Mouse (Mus musculus) lung, postnatal 36 days (tissue): ENCODE measurements at regions not wholly inside any gene's neighbourhood (a gene's known extent, or its start where the extent isn't known, plus 50 kb on each side); places are given as distances from the start of the nearest gene placed in this dataset.

Experiments used
- DNase-seq: peaks from one replicate; pipeline ENCODE4 v3.0.0; 2022; ENCODE audit warnings: mixed read lengths

DNA sequence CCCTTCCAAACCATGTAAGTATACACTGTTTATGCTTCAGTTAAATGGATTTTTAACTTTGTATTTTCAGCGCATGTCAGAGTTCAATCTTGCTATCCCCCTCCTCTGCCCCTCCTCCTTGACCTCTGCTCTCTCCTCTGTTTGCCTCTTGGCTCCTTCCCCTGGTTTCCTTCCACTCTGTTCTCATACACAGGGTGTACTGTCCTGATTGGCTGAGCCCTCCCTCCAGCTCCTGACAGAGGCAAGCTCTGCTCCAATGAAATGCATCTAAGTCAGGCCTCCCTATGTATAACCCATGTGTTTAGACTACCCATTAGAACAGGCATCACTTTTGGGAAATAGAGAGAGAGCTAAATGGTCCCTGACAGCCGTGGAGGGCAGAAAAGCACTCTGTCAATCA lies 133.5 kb upstream of the Tut7 start:
- DNase-seq: no peak

DNA sequence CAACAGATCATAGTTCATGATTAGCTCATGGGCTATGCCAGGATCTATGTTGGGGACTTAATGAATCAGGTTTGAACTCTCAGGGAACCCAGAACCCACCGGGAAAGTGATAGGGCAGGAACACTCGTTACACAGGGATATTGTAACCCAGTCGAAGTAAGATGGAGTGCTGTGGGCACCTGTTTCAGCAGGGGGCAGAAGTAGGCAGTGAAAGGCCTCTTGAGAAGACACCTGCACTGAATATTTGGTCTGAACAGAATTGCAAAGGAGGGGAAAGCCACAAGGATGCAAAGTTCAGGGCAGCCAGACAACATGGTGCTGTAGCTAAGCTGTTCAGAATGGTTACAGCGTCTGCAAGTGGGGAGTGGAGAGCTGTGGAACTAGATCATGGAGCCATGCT lies 129.9 kb upstream of the Tut7 start:
- DNase-seq: no peak

DNA sequence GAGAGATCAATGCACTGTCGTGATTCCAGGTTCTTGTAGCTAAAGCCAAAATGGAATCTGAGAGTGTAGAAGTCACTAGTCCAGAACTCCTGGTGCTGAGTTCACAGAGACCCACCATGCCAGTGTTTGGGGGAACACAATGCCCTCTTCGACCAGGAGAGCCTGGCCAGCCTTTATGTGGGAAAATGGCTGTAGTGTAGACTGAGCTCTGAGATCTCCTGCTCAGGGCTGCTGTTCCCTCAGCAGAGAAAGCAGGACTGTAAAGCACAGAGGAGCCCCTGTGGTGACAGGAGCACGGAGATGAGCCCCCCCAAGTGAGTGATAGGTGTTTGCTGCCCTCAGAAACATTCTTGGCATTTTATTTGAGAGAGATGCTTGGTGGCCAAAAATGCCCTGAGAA lies 129.2 kb upstream of the Tut7 start:
- no peak for DNase-seq

DNA sequence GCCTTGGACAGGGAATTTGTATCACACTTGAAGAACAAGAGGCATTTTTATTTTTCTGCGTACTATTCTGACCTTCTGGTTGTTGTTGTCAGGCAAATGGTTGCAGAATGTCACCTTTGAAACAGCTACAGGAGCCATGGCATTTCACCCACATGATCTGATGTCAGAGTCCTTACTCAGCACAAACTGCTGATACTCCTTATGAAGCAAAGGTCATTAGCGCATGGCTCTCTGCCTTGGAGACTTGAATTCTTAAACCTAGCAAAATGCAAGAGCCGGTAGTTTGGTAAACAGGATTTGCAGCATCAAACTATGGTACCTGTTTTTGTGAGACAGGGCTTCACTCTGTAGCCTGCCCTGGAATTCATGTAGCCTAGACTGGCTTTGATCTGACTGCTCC lies 127.3 kb upstream of the Tut7 start:
- no peak for DNase-seq

DNA sequence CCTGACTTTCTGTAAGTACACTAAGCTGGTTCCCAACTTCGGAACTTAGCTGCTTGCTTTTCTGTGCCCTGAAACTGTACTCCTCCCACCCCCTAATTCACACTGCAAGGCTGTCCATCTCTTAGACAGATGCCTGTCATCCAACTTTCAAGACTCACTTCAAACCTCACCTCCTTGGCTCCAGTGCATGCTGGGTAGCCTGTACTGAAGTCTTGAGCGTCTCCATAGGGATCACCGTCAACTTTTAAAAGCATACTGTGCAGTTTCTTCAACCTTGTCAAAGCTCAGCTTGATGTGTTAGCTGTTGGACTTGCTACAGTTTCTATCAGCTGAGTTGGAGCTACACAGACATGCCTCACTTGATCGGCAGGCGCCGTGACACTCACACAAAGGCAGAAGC lies 126.5 kb upstream of the Tut7 start:
- no peak for DNase-seq

DNA sequence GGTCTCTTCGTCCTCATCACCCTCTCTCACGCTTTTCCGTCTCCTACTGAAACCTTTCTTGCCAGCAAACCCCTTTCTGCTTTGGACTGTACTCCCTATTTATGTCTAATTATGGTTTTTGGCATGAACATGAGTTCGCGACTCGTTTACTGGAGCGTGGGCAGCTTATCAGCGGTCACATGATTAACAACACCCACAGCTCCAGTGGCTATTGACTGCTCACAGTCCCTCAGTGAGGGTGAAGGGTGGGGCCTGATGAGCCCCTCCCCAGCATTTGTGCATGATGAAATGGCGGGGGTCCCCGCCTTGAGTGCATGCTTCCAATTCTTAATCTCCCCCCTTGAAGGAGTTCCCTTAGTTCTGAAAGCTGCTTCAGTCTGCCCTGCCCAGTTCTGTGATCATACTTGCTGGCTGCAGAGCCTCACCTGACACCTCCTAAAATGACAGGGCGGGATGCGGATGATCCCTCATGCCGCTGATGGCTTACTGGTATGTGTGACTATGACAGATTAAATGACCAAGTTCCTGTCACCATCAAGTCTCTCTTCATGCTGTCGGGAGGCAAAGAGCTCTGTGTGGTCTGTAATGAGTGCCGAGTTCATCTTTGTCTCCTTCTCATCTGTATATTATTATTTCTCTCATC lies 125.7 kb upstream of the Tut7 start:
- peak; percentile 18 for DNase-seq

DNA sequence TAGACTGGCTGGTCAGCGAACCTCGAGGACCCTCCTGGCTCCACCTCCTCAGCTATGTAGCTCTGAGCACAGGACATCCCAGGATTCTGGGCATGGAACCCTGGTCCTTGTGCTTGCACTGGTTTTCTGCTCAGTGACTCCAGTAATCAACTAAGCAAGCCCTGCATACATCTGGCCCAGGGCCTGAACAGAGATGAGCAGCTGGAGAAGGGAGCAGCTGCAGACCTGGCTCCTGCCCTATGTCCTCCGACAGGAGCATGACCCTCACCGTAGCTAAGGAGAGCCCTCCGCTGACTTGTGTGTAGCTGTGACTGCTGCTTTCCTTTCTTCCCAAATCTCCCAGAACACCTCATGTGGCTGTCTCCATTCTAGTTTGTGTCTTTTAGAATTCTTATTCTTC lies 124.5 kb upstream of the Tut7 start:
- no peak for DNase-seq

DNA sequence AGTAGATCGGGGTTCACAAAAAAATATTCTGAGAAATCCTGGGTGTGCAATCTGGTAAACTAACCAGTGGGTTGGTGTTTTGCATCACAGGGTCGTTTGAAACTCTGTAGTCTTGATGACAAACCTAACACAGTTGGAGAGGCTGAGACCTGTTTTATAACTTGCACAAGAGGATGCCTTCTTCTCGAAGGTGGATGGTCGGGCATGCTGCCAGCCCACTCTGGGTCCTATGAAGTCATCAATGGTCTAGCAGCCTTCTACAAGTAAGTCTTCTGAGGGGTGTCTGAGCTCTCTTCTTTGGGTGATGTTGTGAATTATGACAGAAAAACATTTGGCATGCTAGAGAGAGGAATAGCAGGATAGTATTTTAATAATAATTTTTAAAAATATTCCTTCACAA lies 123.6 kb upstream of the Tut7 start:
- no peak for DNase-seq

DNA sequence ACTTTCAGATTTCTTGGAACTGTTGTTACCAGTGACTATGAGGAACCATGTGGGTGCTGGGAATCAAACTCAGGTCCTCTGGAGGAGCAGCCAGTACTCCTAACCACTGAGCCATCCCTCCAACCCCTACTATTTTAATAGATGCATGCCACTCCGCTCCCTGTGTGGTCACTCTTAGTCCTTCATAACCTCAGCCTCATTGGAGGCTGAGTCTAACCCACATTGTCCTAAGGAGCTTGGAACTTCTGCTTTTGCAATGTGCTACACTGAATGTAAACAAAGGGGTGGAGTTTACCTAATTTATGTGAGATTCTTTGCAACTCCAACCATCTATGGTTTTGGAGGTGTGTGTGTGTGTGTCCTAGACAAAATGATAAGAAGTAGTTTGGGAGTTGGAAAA lies 122.7 kb upstream of the Tut7 start:
- DNase-seq: no peak

DNA sequence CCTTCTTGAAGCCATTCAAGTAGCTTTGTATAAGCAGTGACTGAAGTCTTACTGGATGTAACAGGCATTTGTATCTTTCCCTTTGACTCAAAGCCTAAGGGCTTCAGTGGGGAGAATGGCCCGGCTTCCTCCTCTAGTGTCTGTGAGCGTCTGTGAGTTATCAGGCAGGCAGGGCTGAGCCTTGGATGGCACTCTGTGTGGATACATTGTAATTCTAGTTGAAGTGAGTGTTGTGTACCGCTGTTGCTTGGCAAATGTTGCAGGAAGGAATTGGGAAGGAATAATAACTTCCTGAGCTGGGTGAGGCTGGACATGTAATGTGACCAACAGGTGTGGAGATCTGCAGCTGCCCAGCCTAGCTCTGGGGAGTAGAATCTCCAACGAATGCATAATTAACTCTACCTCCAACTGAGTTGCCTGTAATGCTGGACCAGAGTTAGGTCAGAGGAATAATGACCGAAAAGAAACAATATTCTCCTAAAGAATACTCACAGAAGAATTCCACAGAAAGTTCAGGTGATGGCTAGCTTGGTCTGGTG lies 120.7 kb upstream of the Tut7 start:
- DNase-seq: no peak

DNA sequence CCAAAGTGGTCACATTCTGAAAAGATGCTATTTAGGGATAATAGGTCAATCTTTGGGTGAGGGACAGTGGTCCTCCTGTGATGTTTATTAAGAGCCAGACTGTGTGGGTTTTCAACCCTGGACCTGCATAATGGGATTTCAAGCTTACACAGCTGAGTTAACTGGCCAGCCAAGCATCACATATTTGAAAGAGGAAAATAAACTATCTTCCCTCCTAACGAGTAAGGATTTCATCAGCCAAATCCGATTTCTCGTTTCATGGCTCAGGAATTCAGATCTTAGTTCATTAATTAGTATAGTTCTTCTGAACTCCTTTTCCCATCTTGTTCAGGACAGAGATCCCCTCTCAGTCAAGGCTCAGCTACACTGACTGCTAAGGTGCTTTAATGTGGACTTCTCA lies 120.1 kb upstream of the Tut7 start:
- no peak for DNase-seq

DNA sequence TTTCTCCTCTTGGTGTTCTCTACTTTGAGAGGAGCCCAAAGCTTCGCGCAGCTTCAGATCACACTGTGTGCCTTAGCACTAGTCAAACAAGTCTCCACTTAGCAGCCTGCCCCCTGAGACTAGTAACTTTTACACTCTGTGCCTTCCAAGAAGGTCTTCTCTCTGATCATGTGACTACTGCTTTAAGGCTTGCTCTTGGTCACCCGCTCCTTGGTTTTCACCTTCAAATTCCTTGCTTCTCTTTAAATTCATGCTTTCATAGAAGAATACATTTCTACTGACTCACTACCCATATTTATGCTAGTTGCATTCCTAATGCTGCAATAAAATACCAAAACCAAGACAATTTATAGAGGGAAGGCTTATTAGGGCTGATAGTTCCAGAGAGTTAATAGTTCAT lies 118.6 kb upstream of the Tut7 start:
- DNase-seq: no peak

DNA sequence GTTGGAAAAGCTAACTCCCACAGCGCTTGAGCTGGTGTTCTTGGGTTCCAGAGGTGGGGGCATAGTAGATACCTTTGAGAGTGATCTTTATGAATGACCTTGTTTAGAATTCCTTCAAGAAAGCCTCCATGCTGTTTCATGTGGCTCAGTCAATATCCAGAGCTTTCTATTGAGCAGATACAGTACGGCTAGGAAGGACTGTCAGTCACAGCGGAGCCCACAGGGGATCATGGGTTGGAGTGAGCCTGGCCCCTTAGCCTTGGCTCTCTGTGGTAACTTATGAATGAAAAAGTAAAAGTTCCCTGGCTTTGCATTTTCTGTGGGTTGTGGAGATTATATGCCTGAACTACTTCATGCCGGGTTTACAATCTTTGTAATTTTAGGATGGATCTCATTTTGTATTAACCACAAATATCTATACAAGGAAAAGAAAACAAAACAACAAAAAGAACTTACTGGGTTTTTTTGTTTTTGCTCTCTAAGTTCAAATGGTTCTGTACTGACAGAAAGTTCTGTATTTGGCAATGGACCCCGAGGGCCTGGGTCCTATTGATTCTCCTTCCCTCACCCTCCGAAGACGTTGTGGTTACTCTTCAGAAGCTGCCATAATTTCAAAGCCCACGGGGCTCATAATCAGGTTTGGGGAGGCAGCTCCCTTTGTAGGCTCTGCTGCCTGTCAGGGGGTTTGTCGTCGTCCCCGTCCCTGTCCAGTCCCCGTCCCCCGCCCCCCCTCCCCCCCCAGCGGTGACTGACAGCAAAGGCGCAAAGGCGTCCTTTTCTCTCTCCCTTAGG lies 117.7 kb upstream of the Tut7 start:
- DNase-seq: no peak

DNA sequence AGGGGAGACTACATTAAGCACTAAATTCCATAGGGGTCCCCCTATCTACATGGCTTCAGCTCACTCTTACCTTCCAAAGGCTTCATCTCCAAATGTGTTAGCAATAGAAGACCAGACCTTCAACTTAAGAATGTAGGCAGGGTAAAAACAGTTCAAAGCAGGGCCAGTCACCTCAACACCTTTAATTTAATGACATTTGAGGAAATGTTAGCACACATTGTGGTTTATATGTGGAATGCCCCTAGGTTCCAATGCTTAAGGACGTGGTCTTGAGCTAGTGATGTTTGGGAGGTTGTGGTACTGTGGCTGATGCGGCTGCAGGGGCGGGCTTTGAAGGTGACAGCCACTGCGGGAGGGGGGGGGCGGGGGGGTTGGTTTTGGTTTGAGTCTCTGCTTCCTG lies 116.9 kb upstream of the Tut7 start:
- no peak for DNase-seq

DNA sequence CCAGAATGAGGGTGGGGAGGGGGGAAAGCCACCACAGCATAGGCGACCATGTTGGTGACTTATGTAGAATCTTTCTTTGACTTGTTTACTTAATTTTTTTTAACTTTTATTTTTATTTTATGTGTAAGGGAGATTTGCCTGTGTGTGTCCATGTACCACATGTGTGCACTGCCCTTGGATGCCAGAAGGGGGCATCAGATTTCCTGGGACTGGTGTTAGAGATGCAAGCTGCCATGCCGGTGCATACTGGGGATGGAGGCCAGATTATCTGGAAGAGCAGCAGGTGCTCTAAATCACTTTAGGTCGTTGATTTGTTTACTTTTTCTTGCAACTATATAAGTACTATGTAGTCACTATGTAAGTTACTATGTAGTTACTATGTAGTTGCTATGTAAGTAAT lies 114.2 kb upstream of the Tut7 start:
- DNase-seq: no peak

DNA sequence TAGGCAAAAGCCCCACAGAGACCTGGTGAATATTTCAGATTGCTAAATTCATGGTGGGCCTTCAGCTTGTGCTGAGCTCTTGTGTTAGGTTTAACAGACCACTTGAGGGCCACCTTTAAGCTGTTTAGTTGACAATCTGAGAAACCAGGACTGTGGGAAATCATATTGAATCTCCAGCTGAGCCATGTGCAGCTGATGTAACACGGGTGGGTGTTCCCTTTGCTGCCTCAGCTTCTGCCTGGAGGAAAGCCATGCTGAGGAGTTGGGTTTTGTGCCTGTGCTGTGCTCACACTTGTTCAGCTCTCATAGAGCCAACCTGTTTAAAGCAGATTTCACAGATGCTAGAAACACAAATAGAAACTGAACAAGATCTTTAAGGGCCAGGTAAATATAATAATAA lies 111.6 kb upstream of the Tut7 start:
- no peak for DNase-seq

DNA sequence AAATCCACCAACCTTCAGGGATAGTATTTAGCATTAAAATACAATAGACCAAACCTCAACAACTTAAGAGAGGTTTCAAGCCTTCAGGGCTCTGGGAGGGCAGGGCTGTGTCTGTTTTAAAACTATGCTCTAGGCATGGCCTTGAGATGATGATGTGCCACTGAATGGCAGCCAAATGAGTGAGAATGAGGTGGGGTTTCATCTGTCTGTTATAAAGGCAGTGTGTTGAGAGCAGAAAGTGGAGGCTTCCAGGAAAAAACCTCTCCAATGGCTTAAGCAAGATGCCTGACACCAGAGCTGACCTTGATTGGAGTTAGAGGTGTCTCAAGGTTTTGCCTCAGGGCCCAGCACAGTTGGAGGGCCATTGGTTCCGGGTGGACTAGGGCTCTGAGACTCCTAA lies 111.1 kb upstream of the Tut7 start:
- DNase-seq: no peak

DNA sequence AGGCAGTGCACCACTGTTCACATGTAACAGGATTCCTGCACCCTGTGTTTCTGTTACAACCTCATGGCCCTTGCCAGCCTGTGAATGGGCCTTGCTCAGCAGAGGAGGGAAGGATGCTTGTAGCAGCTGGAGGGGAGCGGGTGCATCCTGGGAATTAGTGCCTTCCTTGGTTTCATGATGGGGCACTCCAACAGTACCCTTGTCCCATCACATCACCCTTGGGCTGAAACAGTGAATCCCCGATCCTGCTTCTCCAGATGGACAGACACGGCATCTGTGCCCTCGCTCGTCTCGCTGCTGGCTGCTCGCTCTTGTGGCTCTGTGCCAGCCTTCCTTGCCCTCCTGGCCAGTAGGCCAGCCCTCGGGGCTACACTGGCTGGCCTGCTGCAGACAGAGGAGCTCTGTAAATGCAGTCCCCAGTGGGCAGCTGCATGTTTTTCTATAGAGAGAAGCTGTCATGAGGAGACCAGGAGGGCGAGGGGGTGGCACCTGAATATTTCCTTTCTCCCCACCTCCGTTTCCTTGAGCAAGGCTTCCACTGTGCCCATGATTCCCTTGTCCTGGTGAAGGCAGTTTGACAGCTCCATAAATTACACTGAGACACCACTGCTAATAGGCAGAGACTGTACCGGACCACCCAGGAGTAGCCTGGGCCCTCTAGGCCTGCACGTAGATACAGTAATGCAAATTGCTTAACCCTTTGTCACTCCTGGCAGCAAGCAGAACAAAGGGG lies 104.6 kb upstream of the Tut7 start:
- DNase-seq: no peak

DNA sequence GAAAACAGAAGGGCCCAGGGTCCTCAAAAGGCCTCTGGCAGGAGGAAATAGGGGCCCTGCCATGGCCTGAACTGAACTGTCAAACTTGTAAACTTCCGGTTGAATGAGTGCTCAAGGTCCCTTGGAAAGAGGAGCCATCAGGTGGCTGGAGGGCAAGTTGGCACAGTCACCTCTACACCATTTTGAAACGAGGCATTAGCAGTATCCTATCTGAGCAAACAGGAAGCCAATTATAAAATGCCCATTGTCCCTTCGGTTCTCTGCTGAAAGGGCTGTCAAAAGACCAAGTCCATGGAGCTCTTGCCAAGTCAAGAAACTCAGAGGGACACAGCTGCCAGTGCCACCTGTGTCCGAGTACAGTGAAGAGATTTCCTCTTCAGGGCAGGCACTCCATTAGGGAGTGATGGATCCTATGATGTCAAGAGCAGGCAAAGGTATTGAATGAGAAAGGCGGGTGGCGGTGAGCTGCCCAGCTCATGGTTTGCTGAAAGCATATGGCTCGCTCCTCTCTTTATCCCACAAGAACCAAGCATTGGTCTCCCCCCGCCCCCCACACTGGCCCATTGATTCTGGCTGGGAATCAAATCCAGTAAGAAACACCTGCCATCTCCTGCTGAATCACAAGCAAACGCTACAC lies 103.0 kb upstream of the Tut7 start:
- DNase-seq: no peak

DNA sequence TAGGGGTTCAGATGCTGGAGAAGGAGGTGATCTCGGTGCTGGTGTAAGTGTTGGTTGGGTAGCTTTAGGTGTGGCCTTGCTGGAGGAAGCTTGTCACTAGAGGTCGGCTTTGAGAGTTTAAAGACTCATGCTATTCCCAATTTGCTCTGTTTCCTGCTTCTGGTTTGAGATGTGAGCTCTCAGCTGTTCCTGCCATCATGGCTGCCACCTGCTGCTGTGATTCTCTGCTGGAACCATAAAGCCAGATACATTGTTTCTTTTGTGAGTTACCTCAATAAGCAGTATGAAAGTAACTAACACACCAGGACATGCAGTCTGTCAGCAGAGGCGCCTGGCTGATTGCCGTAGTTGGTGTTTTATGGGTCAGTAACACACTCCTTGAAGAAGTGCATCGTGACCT lies 94.2 kb upstream of the Tut7 start:
- no peak for DNase-seq

DNA sequence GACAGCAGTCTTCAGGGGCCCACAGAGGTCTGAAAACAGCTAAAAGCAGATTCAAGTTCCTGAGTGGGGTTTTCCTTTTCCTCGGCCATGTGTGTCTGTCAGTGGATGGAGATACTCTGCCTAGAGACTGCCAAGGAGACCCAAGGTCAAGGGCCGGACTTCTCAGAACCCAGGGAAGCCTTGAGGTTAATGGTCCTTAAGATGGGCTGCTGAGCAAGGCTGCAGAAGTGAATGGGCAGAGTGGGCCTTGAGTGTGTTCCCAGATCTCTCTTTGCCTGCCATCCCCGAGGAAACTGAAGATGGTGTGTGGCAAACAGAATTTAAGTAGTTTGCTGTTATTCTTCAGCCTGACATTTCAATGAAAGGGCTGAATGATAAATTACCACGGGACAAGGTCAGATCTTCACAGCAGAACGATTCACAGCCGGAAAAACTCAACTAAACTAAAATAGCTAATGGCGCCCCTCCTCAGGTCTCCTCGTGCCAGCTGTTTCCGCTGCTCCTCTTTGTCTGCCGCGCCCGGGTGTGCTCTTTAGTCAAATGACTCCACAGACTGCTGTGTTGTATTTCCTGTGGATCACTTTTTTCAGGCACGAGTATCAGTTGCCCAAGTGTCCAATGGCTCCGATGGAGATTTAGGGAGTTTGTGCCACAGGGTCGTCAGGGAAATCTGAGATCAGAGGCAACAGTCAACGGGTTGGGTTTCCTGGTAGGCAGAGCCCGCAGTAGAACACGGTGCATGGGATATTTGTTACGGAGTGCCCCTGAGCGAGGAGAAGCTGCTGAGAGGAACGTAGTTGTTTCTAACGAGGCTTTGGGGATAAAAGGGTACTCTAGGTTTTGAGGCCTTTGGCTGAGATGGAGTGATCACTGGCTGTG lies 93.5 kb upstream of the Tut7 start:
- no peak for DNase-seq

DNA sequence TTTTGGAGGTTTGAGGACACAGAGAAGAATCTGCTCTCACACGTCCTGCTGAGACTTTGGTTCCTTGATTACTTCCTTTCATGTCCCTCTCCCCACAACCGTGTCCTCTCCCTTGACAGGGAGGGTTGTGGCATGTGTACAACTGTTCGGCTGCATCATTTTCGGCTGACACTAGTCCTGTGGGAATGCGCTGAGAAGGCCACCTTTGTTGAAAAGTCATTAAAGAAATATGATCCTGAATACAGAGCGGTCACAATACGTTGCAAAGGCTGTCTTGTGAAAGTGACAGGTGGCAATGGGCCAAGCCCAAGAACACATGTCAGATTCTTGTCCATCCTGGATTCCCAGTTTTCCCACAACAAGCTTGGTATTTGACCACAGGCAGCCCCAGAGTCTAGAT lies 92.8 kb upstream of the Tut7 start:
- DNase-seq: no peak
